Mouse (Mus musculus) heart, adult 2 months (tissue): ENCODE measurements around the gene Canx. TPM values are rescaled to one million over a fixed set of nuclear protein-coding genes. Genes with fewer than 3 reads are reported as not detected.

ENCODE experiments used
- DNase-seq, 2 experiments: peaks; one replicate each; pipeline ENCODE4 v3.0.0; 2021
- H3K27ac ChIP-seq: fragments of 200-600 bp; 2 replicates; pipeline ENCODE4 v1.8.1; 2022
- H3K27me3 ChIP-seq: fragments of 200-500 bp; 2 replicates; pipeline ENCODE4 v1.6.1; 2012; ENCODE audit warnings: mild to moderate bottlenecking, low read length, inconsistent platforms, mixed read lengths; ENCODE audit not compliant: control insufficient read depth, insufficient read depth
- H3K36me3 ChIP-seq: fragments of 200-500 bp; 2 replicates; pipeline ENCODE4 v1.6.1; 2012; ENCODE audit warnings: low read length, inconsistent platforms; ENCODE audit not compliant: control insufficient read depth, insufficient read depth
- H3K4me1 ChIP-seq: fragments of 200-500 bp; 2 replicates; pipeline ENCODE4 v1.6.1; 2011; ENCODE audit warnings: low read length; ENCODE audit not compliant: control insufficient read depth, insufficient read depth
- H3K4me3 ChIP-seq: fragments of 200-600 bp; 2 replicates; pipeline ENCODE4 v1.8.1; 2022
- H3K79me2 ChIP-seq: fragments of 200-500 bp; replicated peaks from 2 replicates; pipeline ENCODE4 v1.6.1; 2012; ENCODE audit warnings: mild to moderate bottlenecking, inconsistent platforms, low read length, moderate library complexity, mixed read lengths; ENCODE audit not compliant: control insufficient read depth, insufficient read depth
- H3K9ac ChIP-seq: fragments of 200-500 bp; 2 replicates; pipeline ENCODE4 v1.6.1; 2012; ENCODE audit warnings: low read depth, mild to moderate bottlenecking, control low read depth, inconsistent platforms, low read length, mixed read lengths
- CTCF ChIP-seq: fragments of 200-600 bp; IDR thresholded peaks from 2 replicates; pipeline ENCODE4 v1.8.1; 2022; ENCODE audit warnings: antibody characterized with exemption, mild to moderate bottlenecking, moderate library complexity
- EP300 ChIP-seq: fragments of 200-500 bp; IDR thresholded peaks from 2 replicates; pipeline ENCODE4 v1.6.1; 2011; ENCODE audit warnings: low read depth, low read length, control low read depth; ENCODE audit not compliant: insufficient read depth
- POLR2A ChIP-seq: fragments of 200-500 bp; IDR thresholded peaks from 2 replicates; pipeline ENCODE4 v1.6.1; 2011; ENCODE audit warnings: mild to moderate bottlenecking, low read depth, low read length, control low read depth; ENCODE audit not compliant: insufficient read depth
- WGBS: fragments of 180-500 bp; shearing (Covaris S2); methylation state at CpG from one replicate; pipeline ENCODE4 v1.1.7; 2018; 5-methylcytosine and 5-hydroxymethylcytosine counted together
- intact Hi-C: fragments of 180-260 bp; cut with DNase I; formaldehyde crosslinking; loops from one replicate; pipeline ENCODE4 v1.15.1; 2025
- polyA plus RNA-seq: library from polyadenylated mRNA; depleted of rRNA; stranded (reverse); fragments of >200 nt; gene quantifications from 2 replicates; pipeline ENCODE4 v1.2.3, GENCODE M21; 2012
- total RNA-seq, 2 experiments: library from RNA; stranded (reverse); gene quantifications; 2 replicates each; pipeline ENCODE4 v1.2.3; 2021

Gene Canx
- total and polyA plus RNA-seq, 3 experiments: 64.8 to 369 (median 324) TPM

GRCm38 (mm10) chr11:50346256-50347032, 21.0 kb upstream of the Canx start:
- Histone ChIP-seq H3K79me2 (no peaks in the 10 kb centered on the region), H3K4me3 (no peak overlapping the region), H3K4me1 (no peaks in the 10 kb centered on the region), H3K27ac (no peak overlapping the region), H3K36me3 (no peaks in the 10 kb centered on the region), H3K9ac (no peak overlapping the region), H3K27me3 (no peaks in the 10 kb centered on the region)
- intact Hi-C loops: no loop called here
- TF ChIP-seq POLR2A: no peak
- TF ChIP-seq EP300: no peak
- TF ChIP-seq CTCF: no peak
- no peak for DNase-seq
- WGBS: 86% methylated on average over 9 of the region's 9 CpGs

DNA sequence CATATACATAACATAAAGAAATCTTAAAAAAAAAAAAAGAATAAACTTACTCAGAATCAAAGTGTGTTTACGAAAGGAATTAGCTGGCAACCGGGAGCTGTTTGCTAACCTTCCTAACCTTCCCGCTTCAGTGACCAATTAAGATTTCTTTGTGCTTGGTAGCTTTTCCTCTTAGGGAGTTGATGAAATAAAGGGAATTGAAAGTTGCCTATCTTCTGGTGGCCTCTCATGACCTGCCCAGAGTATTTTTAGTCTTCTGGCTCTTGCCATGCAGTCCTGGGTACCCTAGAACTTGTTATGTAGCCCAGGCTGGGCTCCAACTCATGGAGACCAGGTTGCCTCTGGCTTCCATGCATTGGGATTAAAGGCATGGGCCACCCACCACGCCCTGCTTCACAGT, 20.0 kb upstream of the Canx start:
- intact Hi-C loops: no loop called here

GRCm38 (mm10) chr11:50336891-50337290, 11.4 kb upstream of the Canx start:
- Histone ChIP-seq H3K4me1 (peaks cover 2% of the 10 kb centered on the region; the same call in 1 of the 2 replicates), H3K9ac (no peak overlapping the region), H3K36me3 (no peaks in the 10 kb centered on the region), H3K27ac (no peak overlapping the region), H3K79me2 (no peaks in the 10 kb centered on the region), H3K27me3 (no peaks in the 10 kb centered on the region), H3K4me3 (no peak overlapping the region)
- no peak for DNase-seq
- WGBS: 61% methylated on average over 4 of the region's 4 CpGs
- TF ChIP-seq POLR2A (no peak), EP300 (no peak), CTCF (no peak)
- intact Hi-C loops: no loop called here

More for the DNA sequence above, 20.0 kb upstream of the Canx start:
- Histone ChIP-seq H3K4me3 (no peak overlapping the region), H3K4me1 (no peaks in the 10 kb centered on the region), H3K9ac (no peak overlapping the region), H3K27ac (no peak overlapping the region), H3K36me3 (no peaks in the 10 kb centered on the region), H3K79me2 (no peaks in the 10 kb centered on the region), H3K27me3 (no peaks in the 10 kb centered on the region)
- TF ChIP-seq CTCF: no peak
- no peak for TF ChIP-seq EP300
- no peak for TF ChIP-seq POLR2A
- DNase-seq: no peak
- whole genome bisulfite sequencing: 80% methylated on average over 4 of the region's 4 CpGs

GRCm38 (mm10) chr11:50336126-50336525, 10.7 kb upstream of the Canx start:
- WGBS: 53% methylated on average over 1 of the region's 1 CpGs

GRCm38 (mm10) chr11:50333181-50333580, 7.7 kb upstream of the Canx start:
- 56% methylated on average over 3 of the region's 3 CpGs for WGBS
- Histone ChIP-seq H3K4me3 (no peak overlapping the region), H3K79me2 (no peaks in the 10 kb centered on the region), H3K27ac (no peak overlapping the region), H3K36me3 (no peaks in the 10 kb centered on the region), H3K9ac (no peak overlapping the region), H3K4me1 (peaks cover 2% of the 10 kb centered on the region; the same call in 1 of the 2 replicates), H3K27me3 (no peaks in the 10 kb centered on the region)
- no peak for TF ChIP-seq CTCF
- TF ChIP-seq POLR2A: no peak
- no peak for TF ChIP-seq EP300
- no peak for DNase-seq
- intact Hi-C loops: no loop called here

More at GRCm38 (mm10) chr11:50336126-50336525, 10.7 kb upstream of the Canx start:
- intact Hi-C loops: no loop called here
- Histone ChIP-seq H3K4me3 (no peak overlapping the region), H3K27me3 (no peaks in the 10 kb centered on the region), H3K4me1 (peaks cover 2% of the 10 kb centered on the region; the same call in 1 of the 2 replicates), H3K36me3 (no peaks in the 10 kb centered on the region), H3K27ac (no peak overlapping the region), H3K9ac (no peak overlapping the region), H3K79me2 (no peaks in the 10 kb centered on the region)
- no peak for DNase-seq
- no peak for TF ChIP-seq EP300

DNA sequence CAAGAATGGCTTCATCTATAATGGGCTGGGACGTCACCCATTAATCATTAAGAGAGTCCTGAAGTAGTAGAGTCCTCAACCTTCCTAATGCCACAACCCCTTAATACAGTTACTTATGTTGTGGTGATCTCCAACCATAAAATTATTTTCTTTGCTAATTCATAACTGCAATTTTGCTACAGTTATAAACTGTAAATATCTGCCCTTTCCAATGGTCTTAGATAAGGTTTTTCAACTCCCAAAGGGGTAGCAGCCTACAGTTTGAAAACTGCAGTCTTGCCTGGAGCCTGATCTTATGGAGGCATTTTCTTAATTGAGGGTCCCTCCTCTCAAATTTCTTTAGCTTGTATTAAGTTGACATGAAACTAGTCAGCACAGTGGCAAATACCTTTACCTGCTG, 3.9 kb upstream of the Canx start:
- Histone ChIP-seq H3K4me1 (peaks cover 2% of the 10 kb centered on the region; the same call in 1 of the 2 replicates), H3K36me3 (peaks cover 5% of the 10 kb centered on the region), H3K27me3 (no peaks in the 10 kb centered on the region), H3K27ac (no peak overlapping the region), H3K4me3 (no peak overlapping the region), H3K9ac (no peak overlapping the region), H3K79me2 (peaks cover 4% of the 10 kb centered on the region)
- 100% methylated on average over 1 of the region's 1 CpGs for WGBS
- no peak for DNase-seq
- intact Hi-C loops: loop anchor here (5.0 kb wide), 1 partner anchor 33 kb away; no protein-coding TSS in a partner anchor
- TF ChIP-seq CTCF (no peak), POLR2A (no peak), EP300 (no peak)
